Mouse (Mus musculus): ENCODE measurements around the gene Atg4b. TPM values are rescaled to one million over a fixed set of nuclear protein-coding genes. Genes with fewer than 3 reads are reported as not detected.
"Not testable (repeated sequence)": the region's sequence is repeated elsewhere in the genome, so short reads cannot be mapped to it uniquely, and the experiment has no call there.

The Atg4b gene
- total and polyA plus RNA-seq, 2 experiments from 2014 or later: 75.0 to 75.8 TPM

DNA sequence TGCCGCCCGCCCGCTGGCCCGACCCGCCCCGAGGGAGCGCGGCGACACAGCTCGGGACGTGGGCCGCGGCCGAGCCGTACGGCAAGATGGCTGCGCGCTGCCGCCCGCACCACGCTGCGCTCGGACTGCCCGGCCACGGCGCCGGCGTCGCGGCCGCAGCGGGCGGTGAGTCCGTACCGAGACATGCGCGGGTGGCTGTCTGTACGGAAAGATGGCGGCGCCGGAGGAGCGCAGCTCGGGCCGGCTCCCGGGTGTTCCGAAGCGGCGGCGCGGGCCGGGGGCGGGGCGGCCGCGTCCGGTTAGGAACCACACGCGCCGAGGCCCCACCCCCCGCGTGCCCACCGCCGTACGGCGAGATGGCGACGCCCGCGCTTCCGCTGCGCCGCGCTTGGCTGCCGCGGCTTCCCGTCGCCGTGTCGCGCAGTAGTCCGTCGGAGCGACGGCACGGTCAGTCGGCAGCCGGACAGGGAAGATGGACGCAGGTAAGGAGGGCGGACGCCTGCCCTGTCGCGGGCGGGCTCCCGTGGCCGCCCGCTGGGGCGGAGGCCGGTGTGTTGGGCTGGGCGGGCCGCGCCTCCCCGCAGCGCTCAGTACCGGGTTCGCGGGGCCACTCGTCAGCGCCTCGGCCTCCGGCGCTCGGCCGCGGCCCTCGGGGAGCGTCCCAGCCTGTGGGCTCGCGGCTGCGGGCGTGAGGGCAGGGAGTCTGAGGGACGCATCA lies 3.4 kb downstream of the Atg4b start, which contains the start of gene Thap4:
TSS of gene Thap4 (minus strand) at position 292 of the 718 bp plus-strand sequence.
- Histone ChIP-seq H3K27ac (peak within 1 kb of the TSS; percentile 85), H3K9me3 (ENCODE audit: low read length) (no peaks in the 10 kb centered on the region), H3K4me3 (ENCODE audit: low read length) (peak within 1 kb of the TSS; percentile 99), H3K4me2 (ENCODE audit: low read depth, low read length) (peak within 1 kb of the TSS; percentile 90), H3K9ac (replicated peaks; ENCODE audit: low read length) (peak within 1 kb of the TSS; percentile 80), H3K36me3 (ENCODE audit: insufficient read depth, low read length) (peaks cover 4% of the 10 kb centered on the region), H3K4me1 (ENCODE audit: insufficient read depth, low read length) (peaks cover 6% of the 10 kb centered on the region; the same call in 1 of the 2 replicates), H3K27me3 (ENCODE audit: insufficient read depth, low read length) (no peaks in the 10 kb centered on the region)
- no peak for TF ChIP-seq CTCF (IDR thresholded peaks at IDR 0.05; ENCODE audit: low read depth)
- under 1% methylated on average over 75 of the region's 121 CpGs for WGBS
- DNase-seq (ENCODE audit: low spot score) (peak; percentile 97), ATAC-seq (peak; percentile 96)

DNA sequence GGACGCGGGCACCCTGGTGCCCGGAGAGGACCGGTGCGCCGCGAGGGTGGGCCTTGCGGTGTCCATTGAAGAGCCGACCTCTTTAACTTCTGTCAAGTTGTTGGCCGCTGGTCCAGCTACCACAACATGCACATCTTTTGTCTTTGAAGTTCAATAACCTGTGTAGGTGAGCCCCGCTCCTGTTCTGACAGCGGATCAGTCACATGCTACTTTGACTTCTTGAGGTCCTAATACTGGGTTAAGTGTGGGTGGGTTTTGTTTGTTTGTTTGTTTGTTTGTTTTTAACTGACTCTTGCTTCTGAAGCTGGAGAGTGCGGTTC lies 4.0 kb downstream of the Atg4b start:
- H3K4me3 ChIP-seq (ENCODE audit: low read length): peak overlapping the region; percentile 99
- no peaks in the 10 kb centered on the region for H3K36me3 ChIP-seq (ENCODE audit: insufficient read depth, low read length)
- peak overlapping the region; percentile 85 for H3K27ac ChIP-seq
- no peak for ATAC-seq
- no peak for TF ChIP-seq CTCF (IDR thresholded peaks at IDR 0.05; ENCODE audit: low read depth)
- H3K27me3 ChIP-seq (ENCODE audit: insufficient read depth, low read length): no peaks in the 10 kb centered on the region
- H3K9ac ChIP-seq (replicated peaks; ENCODE audit: low read length): peak overlapping the region; percentile 80
- peaks cover 6% of the 10 kb centered on the region; the same call in 1 of the 2 replicates for H3K4me1 ChIP-seq (ENCODE audit: insufficient read depth, low read length)
- 0% methylated on average over 13 of the region's 13 CpGs for WGBS
- no peak for DNase-seq (ENCODE audit: low spot score)
- H3K9me3 ChIP-seq (ENCODE audit: low read length): no peaks in the 10 kb centered on the region
- peak overlapping the region; percentile 90 for H3K4me2 ChIP-seq (ENCODE audit: low read depth, low read length)

DNA sequence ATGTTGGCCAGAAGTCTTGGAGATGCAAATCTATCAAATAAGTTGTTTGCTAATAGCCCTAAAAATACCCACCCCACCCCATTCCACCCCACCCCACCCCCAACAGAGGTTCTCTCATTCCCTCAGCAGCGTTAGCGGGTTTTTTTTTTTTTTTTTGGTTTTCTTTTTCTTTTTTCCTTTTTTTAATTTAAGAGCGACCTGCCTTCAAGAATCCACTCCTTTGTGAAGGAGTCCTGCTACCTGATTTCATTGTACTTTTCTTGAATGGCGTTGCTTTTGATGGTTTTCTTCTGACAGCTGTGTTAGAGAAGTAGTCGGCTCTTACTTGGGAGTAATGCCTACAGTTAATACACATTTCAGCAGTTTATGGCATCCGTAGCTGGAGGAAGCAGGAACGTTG lies 4.3 kb downstream of the Atg4b start:
- WGBS: 26% methylated on average over 7 of the region's 7 CpGs
- Histone ChIP-seq H3K4me3 (ENCODE audit: low read length) (peak overlapping the region; percentile 99), H3K27me3 (ENCODE audit: insufficient read depth, low read length) (no peaks in the 10 kb centered on the region), H3K9ac (replicated peaks; ENCODE audit: low read length) (peak overlapping the region; percentile 80; the same call in 1 of the 2 replicates), H3K27ac (no peak overlapping the region), H3K4me1 (ENCODE audit: insufficient read depth, low read length) (peaks cover 6% of the 10 kb centered on the region; the same call in 1 of the 2 replicates), H3K36me3 (ENCODE audit: insufficient read depth, low read length) (no peaks in the 10 kb centered on the region), H3K9me3 (ENCODE audit: low read length) (no peaks in the 10 kb centered on the region), H3K4me2 (ENCODE audit: low read depth, low read length) (peak overlapping the region; percentile 90)
- no peak for TF ChIP-seq CTCF (IDR thresholded peaks at IDR 0.05; ENCODE audit: low read depth)
- DNase-seq (ENCODE audit: low spot score) (no peak), ATAC-seq (no peak)

DNA sequence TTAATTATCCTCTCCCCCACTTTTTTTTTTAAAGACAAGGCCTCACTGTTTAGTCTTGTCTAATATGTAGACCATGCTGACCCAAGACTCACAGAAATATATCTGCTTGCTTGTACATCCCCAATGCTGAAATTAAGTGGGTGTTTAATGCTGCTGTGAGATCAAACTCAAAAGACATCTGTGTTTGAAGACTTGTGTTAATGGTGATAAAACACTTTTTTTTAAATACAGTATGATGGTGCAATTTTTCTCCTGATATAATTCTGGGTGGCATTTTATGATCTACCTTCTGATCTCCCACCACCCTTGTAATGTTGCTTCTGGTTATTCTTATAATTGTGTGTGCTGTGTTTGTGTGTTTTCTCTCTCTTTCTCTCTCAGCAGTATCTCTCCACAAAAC lies 4.9 kb downstream of the Atg4b start:
- Histone ChIP-seq H3K4me1 (ENCODE audit: insufficient read depth, low read length) (peaks cover 6% of the 10 kb centered on the region; the same call in 1 of the 2 replicates), H3K9ac (replicated peaks; ENCODE audit: low read length) (no peak overlapping the region), H3K36me3 (ENCODE audit: insufficient read depth, low read length) (no peaks in the 10 kb centered on the region), H3K9me3 (ENCODE audit: low read length) (no peaks in the 10 kb centered on the region), H3K4me2 (ENCODE audit: low read depth, low read length) (peak overlapping the region; percentile 90; the same call in 1 of the 2 replicates), H3K27ac (no peak overlapping the region), H3K4me3 (ENCODE audit: low read length) (peak overlapping the region; percentile 99; the same call in 1 of the 2 replicates), H3K27me3 (ENCODE audit: insufficient read depth, low read length) (no peaks in the 10 kb centered on the region)
- DNase-seq (ENCODE audit: low spot score) (no peak), ATAC-seq (no peak)
- TF ChIP-seq CTCF (IDR thresholded peaks at IDR 0.05; ENCODE audit: low read depth): no peak

DNA sequence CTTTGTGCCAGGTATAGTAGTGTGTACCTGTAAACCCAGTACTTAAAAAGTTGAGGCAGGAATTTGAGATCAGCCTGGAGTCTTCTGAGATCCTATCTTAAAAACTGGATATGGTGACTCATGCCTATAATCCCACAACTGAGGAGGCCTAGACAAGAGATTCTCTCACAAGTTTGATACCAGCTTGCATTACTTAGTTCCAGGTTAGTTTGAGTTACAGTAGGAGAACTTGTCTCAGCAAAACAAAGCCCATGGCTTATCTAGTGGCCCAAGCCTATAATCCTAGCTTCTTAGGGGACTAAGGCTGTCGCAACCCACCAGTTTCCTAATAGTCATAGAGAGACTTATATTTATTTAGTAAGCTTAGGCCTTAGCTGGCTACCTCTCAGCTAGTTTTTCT lies 8.8 kb downstream of the Atg4b start:
- Histone ChIP-seq H3K27me3 (ENCODE audit: insufficient read depth, low read length) (no peaks in the 10 kb centered on the region), H3K4me2 (ENCODE audit: low read depth, low read length) (no peak overlapping the region), H3K27ac (no peak overlapping the region), H3K9me3 (ENCODE audit: low read length) (no peaks in the 10 kb centered on the region), H3K4me1 (ENCODE audit: insufficient read depth, low read length) (no peaks in the 10 kb centered on the region), H3K36me3 (ENCODE audit: insufficient read depth, low read length) (no peaks in the 10 kb centered on the region), H3K4me3 (ENCODE audit: low read length) (no peak overlapping the region), H3K9ac (replicated peaks; ENCODE audit: low read length) (no peak overlapping the region)
- ATAC-seq (no peak), DNase-seq (ENCODE audit: low spot score) (no peak)
- WGBS: 97% methylated on average over 1 of the region's 1 CpGs
- TF ChIP-seq CTCF (IDR thresholded peaks at IDR 0.05; ENCODE audit: low read depth): no peak

DNA sequence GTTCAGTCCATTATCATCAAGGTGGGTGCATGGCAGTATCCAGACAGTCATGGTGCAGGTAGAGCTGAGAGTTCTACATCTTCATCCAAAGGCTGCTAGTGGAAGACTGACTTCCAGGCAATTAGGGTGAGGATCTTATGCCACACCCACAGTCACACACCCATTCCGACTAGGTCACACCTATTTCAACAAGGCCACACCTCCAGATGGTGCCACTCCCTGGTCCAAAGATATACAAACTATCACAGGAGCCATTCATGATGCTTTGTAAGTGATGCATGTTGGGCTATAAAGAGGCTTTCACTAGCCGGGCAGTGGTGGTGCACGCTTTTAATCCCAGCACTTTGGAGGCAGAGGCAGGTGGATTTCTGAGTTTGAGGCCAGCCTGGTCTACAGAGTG lies 12.2 kb downstream of the Atg4b start:
- not testable (repeated sequence) for ATAC-seq

More for the DNA sequence above, 12.2 kb downstream of the Atg4b start:
- H3K9ac ChIP-seq (replicated peaks; ENCODE audit: low read length); H3K36me3 ChIP-seq (ENCODE audit: insufficient read depth, low read length); H3K27ac ChIP-seq; H3K4me2 ChIP-seq (ENCODE audit: low read depth, low read length); H3K4me3 ChIP-seq (ENCODE audit: low read length); H3K9me3 ChIP-seq (ENCODE audit: low read length); H3K27me3 ChIP-seq (ENCODE audit: insufficient read depth, low read length); DNase-seq (ENCODE audit: low spot score); H3K4me1 ChIP-seq (ENCODE audit: insufficient read depth, low read length): not testable (repeated sequence)
- WGBS: 91% methylated on average over 3 of the region's 3 CpGs

Data from hindbrain, postnatal 0 days (tissue).